Mouse (Mus musculus) cerebellum, adult 8-10 months (tissue): ENCODE measurements around the gene Rbms2.
"Not testable (repeated sequence)": the region's sequence is repeated elsewhere in the genome, so short reads cannot be mapped to it uniquely, and the experiment has no call there.

ENCODE experiments used
- DNase-seq: peaks from one replicate; pipeline ENCODE4 v3.0.0; 2022

Rbms2 gene

GRCm38 (mm10) chr10:128179989-128180388, at the start of gene Rbms2:
Gene Rbms2 (minus strand): TSS chr10:128180297.
- DNase-seq: no peak

DNA sequence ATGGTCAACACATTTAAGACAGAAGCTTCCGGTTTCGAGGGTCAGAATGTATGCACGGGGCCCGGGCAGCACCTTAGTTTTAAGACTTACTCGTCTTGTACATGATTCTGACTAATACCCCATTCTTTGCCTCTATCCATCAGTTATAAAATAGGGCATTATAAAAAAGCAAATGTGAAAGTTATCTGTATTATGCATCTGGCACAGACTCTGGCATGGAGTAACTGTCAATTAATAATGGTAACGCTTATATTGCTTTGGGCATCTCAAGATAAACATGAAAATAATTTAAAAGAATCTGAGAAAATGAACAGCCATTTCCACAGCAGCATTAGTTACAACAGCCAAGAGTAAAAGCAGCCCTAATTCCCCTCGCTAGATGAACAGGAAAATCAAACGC, 47.9 kb upstream of the Rbms2 start:
- DNase-seq: no peak

GRCm38 (mm10) chr10:128227592-128227991, 47.5 kb upstream of the Rbms2 start:
- no peak for DNase-seq

DNA sequence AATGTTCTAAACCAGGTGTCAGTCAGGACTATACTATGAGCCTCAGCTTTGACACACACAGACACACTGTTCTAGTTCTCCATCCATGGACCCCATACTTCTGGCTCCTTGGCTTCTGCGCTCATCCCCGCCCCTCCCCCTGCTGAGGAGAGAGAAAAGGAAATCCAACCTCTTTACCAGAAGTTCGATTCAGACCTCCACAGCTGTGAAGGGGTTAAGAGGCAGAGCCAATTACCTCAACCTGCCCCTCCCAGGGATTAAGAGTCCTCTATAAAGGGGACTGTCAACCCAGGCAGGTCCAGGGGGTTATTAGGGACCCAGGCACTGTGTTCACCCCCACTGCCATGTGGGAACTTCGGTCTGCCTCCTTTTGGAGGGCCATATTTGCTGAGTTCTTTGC, 45.4 kb upstream of the Rbms2 start, which contains the start of gene Mip:
Mip (plus strand) TSS at position 301 of the 400 bp plus-strand sequence.
- no peak for DNase-seq

DNA sequence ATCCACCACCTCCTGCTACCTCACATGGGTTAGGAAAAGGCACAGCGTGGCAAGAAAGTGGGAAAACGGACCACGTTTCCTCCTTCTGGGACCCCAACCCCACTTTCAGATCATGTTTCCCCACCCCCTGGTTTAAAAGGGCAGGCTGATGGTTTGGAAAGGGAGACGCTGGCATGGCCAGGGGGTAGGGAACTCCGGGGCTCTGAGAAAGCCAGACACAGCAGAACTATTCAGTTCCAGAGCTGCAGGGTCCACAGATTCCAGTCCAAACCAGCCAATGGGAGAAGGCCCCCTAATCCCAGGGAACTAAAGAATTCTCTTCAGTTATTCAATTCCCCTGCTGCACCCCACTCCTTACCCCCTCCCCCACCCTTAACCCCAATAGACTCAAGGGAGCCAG, 45.0 kb upstream of the Rbms2 start:
- DNase-seq: no peak

- no peak for DNase-seq
These were observed 41.6 kb upstream of the Rbms2 start for GRCm38 (mm10) chr10:128221533-128222286.

DNA sequence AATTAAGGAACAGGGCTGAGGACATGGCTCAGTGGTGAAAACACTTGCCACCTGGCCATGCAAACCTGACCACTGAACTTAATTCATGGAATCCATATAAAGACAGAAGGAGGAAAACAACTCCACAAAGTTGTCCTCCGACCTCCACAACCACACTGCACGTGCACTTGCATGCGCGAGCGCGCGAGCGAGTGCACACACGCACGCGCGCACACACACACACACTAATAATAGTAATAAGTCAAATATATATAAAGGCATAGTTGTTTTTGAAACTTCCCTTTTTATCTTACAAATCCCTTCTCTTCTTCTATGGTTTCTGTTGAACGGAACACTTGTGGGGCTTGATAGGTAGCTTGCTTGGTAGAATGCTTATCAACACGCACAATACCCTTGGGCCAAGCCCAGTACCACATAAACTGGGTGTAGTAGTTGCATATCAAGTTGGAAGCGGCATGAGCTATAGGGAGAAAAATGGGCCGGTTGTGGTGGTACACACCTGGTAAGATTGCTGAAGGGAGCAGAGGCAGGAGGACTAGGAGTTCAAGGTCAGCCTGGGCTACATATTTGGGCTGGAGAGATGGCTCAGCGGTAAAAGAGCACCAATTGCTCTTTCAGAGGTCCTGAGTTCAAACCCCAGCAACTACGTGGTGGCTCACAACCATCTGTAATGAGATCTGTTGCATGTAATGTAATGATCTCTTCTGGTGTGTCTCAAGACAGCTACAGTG, 38.5 kb upstream of the Rbms2 start:
- DNase-seq: no peak

DNA sequence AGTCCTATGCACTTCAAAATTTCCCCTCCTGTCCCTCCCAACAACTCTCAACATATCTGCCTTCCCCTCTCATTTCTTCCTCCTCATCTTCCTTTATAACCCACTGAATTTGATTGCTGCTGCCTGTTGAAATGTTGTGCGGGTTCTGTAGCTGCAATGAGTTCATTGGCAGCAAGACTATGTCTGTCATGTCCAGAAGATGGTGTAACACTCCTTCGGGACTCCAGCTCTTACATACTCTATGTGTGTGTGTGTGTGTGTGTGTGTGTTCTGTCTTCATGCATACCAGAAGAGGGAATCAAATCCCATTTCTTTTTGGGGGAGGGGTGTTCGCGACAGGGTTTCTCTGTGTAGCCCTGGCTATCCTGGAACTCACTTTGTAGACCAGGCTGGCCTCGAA, 34.9 kb upstream of the Rbms2 start:
- no peak for DNase-seq

DNA sequence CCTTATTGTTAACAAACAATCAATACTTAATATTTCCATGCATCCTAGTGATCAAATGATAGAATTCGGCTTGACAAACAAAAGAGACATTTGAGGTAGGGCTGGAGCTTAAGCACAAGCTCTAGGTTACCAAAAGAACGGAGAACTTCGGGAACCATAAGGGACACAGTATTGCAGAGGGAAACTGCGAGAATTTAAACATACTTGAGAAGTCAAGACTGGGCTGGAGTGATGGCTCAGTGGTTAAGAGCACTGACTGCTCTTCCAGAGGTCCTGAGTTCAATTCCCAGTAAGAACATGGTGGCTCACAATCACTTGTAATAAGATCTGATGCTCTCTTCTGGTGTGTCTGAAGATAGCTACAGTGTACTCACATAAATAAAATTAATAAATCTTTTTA, 34.0 kb upstream of the Rbms2 start:
- not testable (repeated sequence) for DNase-seq

DNA sequence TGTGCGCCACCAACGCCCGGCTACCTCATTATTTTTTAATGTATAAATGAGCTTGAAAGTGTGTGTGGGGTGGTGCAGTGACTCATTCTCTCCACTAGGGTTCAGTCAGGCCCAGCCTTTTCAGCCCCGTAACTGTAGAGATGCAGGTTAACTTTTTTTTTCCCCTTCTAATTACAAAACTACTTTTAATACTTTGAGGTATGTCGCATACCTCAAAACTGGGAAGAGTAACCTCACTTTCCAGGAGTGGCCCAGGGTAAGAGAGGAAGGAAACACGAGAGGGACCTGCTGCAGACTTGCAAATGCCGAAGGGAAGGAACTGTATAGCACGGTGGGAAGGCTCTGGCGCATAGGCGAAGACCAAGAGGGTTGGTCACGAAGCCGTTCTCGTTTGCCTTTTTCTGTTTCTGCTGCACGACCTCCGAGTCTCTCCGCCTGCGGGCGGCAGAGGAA, 32.8 kb upstream of the Rbms2 start:
- peak; percentile 78 for DNase-seq

DNA sequence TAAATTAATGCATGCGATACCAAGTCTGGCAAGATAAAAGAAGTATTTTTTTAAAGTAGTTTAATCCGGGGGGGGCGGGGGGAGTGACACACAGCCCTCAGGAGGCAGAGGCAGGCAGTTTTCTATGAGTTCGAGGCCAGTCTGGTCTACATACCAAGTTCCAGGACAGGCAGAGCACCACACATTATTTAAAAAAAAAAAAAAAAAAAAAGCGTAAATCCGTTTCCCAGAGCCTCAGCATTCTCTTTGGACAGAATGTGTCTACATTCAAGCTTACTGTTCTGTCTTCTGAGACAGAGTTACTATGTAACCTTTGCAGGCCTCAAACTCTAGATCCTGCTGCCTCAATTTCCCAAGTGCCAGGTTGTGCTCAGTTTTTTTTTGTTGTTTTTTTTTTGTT, 32.1 kb upstream of the Rbms2 start:
- DNase-seq: no peak

DNA sequence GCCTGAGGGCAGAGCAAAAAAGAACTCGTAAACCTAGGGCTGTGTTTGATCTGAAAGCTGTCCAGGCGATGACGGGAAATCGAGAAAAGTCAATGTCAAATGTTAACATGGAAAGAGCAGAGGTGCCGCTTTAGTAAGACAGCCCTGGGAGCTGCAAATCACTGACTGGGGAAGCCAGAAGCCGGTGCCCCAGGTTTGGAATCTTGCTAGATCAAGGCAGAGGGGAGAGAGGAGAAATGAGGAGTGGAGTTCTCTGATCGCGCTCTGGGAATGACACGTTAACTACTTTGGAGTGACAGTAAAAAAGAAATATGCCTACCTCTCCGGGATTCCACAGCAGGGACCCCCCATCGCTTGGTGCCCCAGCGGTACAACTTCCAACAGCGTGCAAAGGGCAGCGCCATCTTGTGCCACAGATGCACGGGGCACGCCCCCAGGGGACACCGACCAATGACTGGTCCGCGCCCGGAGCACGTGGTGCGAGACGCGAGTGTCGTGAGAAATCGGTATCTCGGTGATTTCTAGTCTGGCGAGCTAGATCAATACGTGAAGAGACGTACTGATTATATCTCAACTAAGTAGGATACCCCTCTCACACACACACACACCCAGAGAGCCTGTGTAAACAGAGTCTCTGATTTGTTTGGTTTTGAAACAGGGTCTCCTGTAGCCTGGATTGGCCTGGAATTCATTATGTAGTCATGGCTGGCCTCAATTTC, 31.5 kb upstream of the Rbms2 start, which contains the start of gene Spryd4:
Spryd4 (minus strand) TSS at position 418 of the 719 bp plus-strand sequence.
- peak; percentile 86 for DNase-seq

- no peak for DNase-seq
These were observed 30.9 kb upstream of the Rbms2 start for GRCm38 (mm10) chr10:128210954-128211353.

- no peak for DNase-seq
These were observed 30.0 kb upstream of the Rbms2 start for GRCm38 (mm10) chr10:128210131-128210530.

- DNase-seq: no peak
These were observed 29.4 kb upstream of the Rbms2 start for GRCm38 (mm10) chr10:128209311-128210009.

GRCm38 (mm10) chr10:128208326-128208725, 28.2 kb upstream of the Rbms2 start:
- DNase-seq: no peak

- DNase-seq: no peak
These were observed 24.8 kb upstream of the Rbms2 start for GRCm38 (mm10) chr10:128204941-128205340.

DNA sequence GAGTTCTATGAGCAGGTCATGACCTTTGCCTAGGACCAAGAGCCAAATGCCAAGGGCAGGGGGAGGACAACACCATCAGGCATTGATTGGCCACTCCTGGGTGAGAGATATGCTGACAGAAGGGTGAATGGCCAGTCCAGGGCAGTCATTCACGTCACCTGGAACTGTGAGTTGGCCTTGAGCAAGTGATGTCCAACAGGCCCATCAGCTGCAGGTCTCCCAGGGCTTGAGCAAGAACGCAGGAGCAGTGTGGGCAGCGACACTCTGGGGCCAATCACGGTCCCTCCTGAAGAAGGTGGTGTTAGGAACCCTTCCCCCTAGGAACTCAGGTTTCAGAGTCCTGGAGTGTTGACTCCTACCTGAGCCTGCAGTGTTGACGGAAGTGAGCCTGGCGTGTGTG, 21.8 kb upstream of the Rbms2 start:
- no peak for DNase-seq

DNA sequence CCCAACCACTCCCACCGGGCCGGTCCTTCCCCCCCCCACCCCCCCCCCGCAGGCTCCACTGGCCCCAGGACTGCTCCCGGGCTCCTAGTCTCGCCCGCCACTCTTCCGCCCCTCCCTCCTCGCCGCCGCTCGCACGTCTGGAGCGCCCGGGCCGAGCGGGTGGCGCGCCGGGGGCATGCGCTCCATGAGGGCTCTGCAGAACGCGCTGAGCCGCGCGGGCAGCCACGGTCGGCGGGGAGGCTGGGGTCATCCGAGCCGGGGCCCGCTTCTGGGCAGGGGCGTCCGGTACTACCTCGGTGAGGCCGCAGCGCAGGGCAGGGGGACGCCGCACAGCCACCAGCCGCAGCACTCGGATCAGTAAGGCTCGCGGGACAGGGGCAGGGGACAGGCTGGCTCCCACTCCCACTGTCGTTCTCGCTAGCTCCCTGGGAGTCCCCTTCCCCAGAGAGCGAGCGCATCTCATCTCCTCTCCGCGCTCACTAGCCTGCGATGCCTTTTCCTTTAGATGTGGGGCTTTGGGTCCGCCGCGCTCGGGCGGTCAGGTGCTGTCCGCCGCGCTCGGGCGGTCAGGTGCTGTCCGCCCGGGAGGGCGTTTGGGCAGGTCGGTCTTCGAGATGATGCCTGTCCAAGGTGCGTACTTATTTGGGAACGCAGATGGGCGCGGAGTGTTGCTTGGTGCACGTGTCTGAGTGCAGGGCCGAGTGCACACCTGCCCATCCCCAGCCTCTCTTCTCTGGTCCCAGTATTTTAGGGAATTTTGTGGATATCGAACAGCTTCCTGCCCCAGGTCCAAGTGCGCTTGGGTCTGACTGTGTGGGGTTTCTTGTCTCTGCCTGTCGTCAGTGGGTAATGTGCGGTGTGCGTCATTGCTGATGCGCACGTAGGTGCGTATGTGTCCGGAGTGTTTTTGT, 14.7 kb upstream of the Rbms2 start:
- peak; percentile 65 for DNase-seq

- DNase-seq: peak; percentile 99
These were observed 14.0 kb upstream of the Rbms2 start, which contains the start of gene Gls2 for GRCm38 (mm10) chr10:128194024-128194550. Gene Gls2 (plus strand): TSS chr10:128194457.

GRCm38 (mm10) chr10:128193113-128193512, 13.0 kb upstream of the Rbms2 start:
- DNase-seq: no peak
